ENCODE assay signal across 9 mouse cellular contexts in genomic region chr3:38232111-38233076, GRCm38 (mm10).
DNase-seq lines count a peak whose midpoint lies in the region; ATAC-seq lines count a peak whose summit lies in the region.
"Had no signal": no experiment of that assay in that cellular context is flagged by ENCODE, and none has a peak within 500 bp of the region (broad histone marks: within the 10 kb centered on the region; RNA-seq: fewer than 3 reads in every experiment).

No protein-coding gene starts in this region.

- H3K4me1 ChIP-seq in forebrain, embryonic 15.5 days, result peaks cover 17% of the 10 kb centered on the region
- H3K4me1 ChIP-seq in limb, embryonic 15.5 days, result peaks cover 40% of the 10 kb centered on the region

- no peaks in the 10 kb centered on the region for H3K27me3 ChIP-seq in forebrain, embryonic 15.5 days
- H3K27me3 ChIP-seq in limb, embryonic 15.5 days, result no peaks in the 10 kb centered on the region

- no peak overlapping the region for H3K27ac ChIP-seq in forebrain, embryonic 15.5 days (replicated peaks)
- H3K27ac ChIP-seq in limb, embryonic 15.5 days, result peak overlapping the region; percentile 69
- H3K27ac ChIP-seq: macrophage had no signal

- no peaks in the 10 kb centered on the region for H3K36me3 ChIP-seq in forebrain, embryonic 15.5 days
- H3K36me3 ChIP-seq in limb, embryonic 15.5 days, result no peaks in the 10 kb centered on the region

- peak overlapping the region; percentile 13; the same call in 1 of the 2 replicates for H3K4me2 ChIP-seq in forebrain, embryonic 15.5 days (replicated peaks)
- H3K4me2 ChIP-seq in limb, embryonic 15.5 days, result 0 out of 2 replicates have a peak overlapping the region, but pooled peaks have one; percentile 3

- intact Hi-C loops in heart, postnatal 36 days (cut with DNase I), result no loop called here
- intact Hi-C loops in left cerebral cortex, postnatal 25 days (cut with DNase I), result no loop called here

- no peak overlapping the region for H3K9ac ChIP-seq in forebrain, embryonic 15.5 days (replicated peaks)
- H3K9ac ChIP-seq in limb, embryonic 15.5 days, result no peak overlapping the region

- H3K4me3 ChIP-seq in forebrain, embryonic 15.5 days, result no peak overlapping the region
- no peak overlapping the region for H3K4me3 ChIP-seq in limb, embryonic 15.5 days

- H3K9me3 ChIP-seq in forebrain, embryonic 15.5 days, result no peaks in the 10 kb centered on the region
- no peaks in the 10 kb centered on the region for H3K9me3 ChIP-seq in limb, embryonic 15.5 days

- peak; percentile 80 for ATAC-seq in forebrain, embryonic 15.5 days (replicated peaks)
- peak; percentile 82 for ATAC-seq in limb, embryonic 15.5 days (ENCODE audit: insufficient number of reproducible peaks, low FRiP score, low TSS enrichment, low read depth)

- peak; percentile 63 for DNase-seq in urinary bladder, postnatal 14 days (ENCODE audit: low spot score)
- no peak for DNase-seq in urinary bladder, postnatal 10 days (ENCODE audit: low spot score)
- peak; percentile 78 to 80 for DNase-seq in heart, postnatal 36 days
- peak; percentile 68 for DNase-seq in ovary, postnatal 36 days (ENCODE audit: low spot score)
- no peak for DNase-seq in left cerebral cortex, postnatal 25 days (ENCODE audit: low spot score in 2 of 2)
- DNase-seq in urinary bladder, adult 18-20 months (ENCODE audit: low spot score in 2 of 2), result no peak

- 31% methylated on average over 15 of the region's 15 CpGs for WGBS in forebrain, embryonic 15.5 days
- WGBS in limb, embryonic 15.5 days, result 36% methylated on average over 15 of the region's 15 CpGs

Comparison
In these comparisons a context has a peak if more than half of its experiments do, and no peak if none do; other contexts are left out.
1. DNase-seq: peak in urinary bladder, postnatal 14 days (single experiment), heart, postnatal 36 days (2 of 2) and ovary, postnatal 36 days (single experiment); none in urinary bladder, postnatal 10 days (single experiment), left cerebral cortex, postnatal 25 days (0 of 2) and urinary bladder, adult 18-20 months (0 of 2).